Mouse (Mus musculus) thymus, adult 2 months (tissue): ENCODE data around the gene Tbxas1.

ENCODE experiments used
- CTCF ChIP-seq: fragments of 200-500 bp; IDR thresholded peaks from 2 replicates; pipeline ENCODE4 v1.5.1; 2012; ENCODE audit warnings: mild to moderate bottlenecking, control low read depth, low read length, moderate library complexity, borderline replicate concordance; ENCODE audit not compliant: control insufficient read depth, poor library complexity, insufficient read depth; ENCODE audit errors: extremely low read depth
- POLR2A ChIP-seq: fragments of 200-500 bp; IDR thresholded peaks from 2 replicates; pipeline ENCODE4 v1.6.1; 2012; ENCODE audit warnings: mild to moderate bottlenecking, low read length, control low read depth, moderate library complexity; ENCODE audit not compliant: control insufficient read depth, poor library complexity, insufficient read depth; ENCODE audit errors: extremely low read depth

GRCm38 (mm10) chr6:38970759-38971158, 95.6 kb downstream of the Tbxas1 start:
- TF ChIP-seq POLR2A (no peak), CTCF (no peak)
